Mouse (Mus musculus): ENCODE data around the gene Ddah1.

Ddah1 gene

DNA sequence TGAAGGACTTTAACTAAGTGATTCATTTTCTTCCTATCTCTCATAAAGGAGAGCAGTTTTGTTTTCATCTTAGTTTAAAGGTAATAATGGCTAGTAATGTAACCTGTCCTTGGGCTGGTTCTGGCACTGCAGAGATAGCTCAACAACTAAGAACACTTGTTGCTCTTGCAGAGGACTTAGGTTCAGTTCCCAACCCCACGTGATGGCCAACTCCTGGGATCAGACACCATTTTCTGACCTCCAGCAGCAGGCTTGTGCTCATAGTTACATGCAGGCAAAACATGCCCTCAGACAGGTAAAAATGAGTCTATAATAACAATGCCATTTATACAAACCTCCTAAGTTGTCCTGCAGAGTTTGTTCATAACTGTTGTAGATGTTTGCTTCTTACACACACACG, 5.9 kb downstream of the Ddah1 start:
- DNase-seq (ENCODE audit: low spot score in 2 of 2) = no peak

- no peak for DNase-seq (ENCODE audit: low spot score in 2 of 2)
Measured at GRCm38 (mm10) chr3:145768439-145768838, 10.0 kb downstream of the Ddah1 start.

DNA sequence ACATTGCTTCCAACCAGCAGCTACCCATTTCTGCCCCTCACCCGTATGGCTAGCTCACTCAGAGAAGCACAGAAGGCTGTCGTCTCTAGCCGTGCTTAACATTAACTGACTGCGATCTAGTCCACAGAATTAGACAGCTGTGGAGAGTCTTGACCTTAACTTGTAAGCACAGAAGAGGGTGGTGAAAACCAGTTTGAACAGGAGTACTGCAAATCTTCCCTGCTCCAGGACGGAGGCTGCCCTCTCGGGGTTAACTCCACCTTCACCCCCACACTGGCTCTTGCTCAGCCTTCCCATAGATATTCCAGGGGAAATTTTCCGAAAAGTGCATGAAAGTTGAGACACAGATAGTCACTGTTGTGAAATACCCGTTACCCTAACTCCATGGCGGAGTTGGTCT, 14.9 kb downstream of the Ddah1 start:
- DNase-seq (ENCODE audit: low spot score in 2 of 2) = no peak

DNA sequence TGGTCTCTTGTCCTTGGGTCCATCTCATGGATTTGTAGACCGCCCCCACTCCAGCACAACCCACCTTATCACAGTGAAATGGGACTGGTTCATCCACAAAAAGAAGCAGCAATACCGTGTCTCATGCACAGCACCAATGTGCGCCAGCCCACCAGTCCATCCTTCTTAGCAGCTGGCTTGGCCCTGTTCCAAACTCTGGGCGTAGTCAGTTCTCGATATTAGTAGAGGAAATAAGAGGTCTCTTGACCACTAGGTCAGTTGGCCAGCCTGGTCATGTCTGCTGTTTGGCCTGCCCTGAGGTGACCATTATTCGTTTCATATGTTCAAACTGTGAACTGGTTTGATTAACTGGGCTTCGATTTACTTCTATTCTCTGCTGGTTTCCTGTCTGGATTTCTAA, 15.9 kb downstream of the Ddah1 start:
- no peak for DNase-seq (ENCODE audit: low spot score in 2 of 2)

GRCm38 (mm10) chr3:145775236-145775635, 16.8 kb downstream of the Ddah1 start:
- DNase-seq (ENCODE audit: low spot score in 2 of 2) = no peak

DNA sequence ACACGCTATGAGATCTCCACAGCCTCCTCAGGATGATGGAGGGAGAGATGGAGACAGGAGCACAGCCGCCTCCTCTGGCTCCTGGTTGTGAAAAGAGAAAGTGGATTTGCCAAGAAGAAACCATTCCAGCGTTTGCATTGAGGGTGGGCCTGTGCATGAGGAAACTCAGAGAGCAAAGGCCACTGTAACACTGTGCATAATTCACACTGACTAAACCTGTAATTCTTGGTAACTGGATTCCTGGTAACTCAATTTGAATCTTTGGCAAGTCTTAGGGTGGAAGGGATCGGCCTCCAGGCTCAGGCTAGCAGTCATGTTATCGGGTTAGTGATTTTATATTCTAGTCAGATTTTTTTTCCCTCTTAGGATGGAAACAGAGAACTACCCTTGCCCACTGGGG, 17.4 kb downstream of the Ddah1 start:
- DNase-seq (ENCODE audit: low spot score in 2 of 2) = no peak

GRCm38 (mm10) chr3:145777006-145777405, 18.5 kb downstream of the Ddah1 start:
- DNase-seq (ENCODE audit: low spot score in 2 of 2) = no peak

DNA sequence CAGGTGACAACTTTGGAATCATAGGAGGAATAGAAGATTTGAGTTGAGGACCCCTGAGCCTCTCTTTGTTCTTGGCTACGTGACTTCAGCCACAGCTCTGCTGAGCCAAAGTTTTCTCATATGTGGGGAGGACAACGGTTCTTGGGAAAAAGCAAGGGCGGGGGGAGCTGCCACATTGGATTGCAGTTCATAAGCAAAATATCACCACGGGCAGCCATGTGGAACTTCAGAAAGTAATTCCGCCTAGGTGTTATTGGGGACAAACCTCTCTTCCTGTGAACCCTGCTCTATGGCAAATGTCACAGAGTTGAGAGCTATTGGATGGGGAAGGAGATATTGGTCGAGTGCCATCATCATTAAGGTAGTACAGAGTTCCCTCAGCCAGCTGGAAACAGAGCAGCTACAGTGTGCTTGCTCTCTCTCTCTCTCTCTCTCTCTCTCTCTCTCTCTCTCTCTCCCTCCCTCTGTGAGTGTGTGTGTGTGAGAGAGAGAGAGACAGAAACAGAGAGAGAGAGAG, 20.0 kb downstream of the Ddah1 start:
- DNase-seq (ENCODE audit: low spot score in 2 of 2) = no peak

- no peak for DNase-seq (ENCODE audit: low spot score in 2 of 2)
Measured at GRCm38 (mm10) chr3:145779279-145779973, 21.0 kb downstream of the Ddah1 start.

- no peak for DNase-seq (ENCODE audit: low spot score in 2 of 2)
Measured at GRCm38 (mm10) chr3:145780784-145781442, 22.4 kb downstream of the Ddah1 start.

DNA sequence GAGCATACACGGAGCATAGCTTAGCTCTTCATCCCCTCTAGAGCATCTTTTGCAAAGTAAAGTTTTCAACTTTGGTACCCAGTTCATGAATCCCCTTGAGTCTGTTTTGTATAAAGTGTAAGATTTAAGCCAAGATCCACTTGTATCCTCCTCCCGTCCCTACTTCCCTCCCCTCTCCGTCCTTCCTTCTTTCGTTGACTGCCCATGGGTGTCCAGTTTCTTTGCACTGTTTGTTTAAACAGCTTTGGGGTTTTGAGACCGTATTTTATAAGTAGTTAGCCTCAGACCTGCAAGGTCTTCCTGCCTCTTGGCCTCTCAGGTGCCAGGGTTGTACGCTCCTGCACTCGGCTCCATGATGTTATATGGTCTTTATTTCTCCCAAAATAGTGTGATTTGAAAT, 26.8 kb downstream of the Ddah1 start:
- DNase-seq (ENCODE audit: low spot score in 2 of 2) = no peak

DNA sequence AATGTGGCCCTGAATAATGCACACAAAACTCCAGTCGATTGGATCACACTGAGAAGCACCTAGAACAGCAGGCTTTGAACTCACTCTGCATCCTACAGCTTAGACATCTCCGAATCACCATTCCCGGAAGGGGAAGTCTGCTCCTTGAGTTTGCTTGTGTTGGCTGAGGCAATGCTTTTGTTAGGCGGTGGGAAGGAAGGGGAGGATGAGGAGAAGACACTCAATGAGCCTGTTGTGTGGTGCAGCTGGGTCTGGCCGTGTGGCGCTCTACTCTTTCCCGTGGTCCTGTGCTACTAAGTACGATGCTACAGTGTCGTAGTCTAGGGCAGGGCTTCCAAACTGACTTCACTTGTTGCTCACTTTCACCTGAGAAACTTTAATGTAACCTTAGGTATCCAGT, 28.8 kb downstream of the Ddah1 start:
- no peak for DNase-seq (ENCODE audit: low spot score in 2 of 2)

DNA sequence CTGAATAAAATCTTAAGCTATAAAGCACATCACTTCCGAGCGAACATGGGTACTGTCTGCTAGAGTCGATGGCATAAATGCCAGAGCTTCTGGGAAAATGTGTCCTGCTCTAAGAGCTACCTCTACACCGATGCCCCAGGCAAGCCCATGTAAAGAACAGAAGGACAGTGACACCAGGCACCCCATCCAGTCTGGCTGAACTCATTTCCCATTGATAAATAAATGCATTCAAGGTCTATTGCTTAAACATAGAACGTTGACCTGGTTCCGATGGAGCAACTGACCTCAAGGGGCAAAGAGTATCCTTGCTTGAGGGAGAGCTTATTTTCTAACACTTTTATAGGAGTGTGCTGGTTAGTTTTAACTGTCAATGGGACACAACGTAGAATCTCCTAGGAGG, 30.6 kb downstream of the Ddah1 start:
- DNase-seq (ENCODE audit: low spot score in 2 of 2) = no peak

DNA sequence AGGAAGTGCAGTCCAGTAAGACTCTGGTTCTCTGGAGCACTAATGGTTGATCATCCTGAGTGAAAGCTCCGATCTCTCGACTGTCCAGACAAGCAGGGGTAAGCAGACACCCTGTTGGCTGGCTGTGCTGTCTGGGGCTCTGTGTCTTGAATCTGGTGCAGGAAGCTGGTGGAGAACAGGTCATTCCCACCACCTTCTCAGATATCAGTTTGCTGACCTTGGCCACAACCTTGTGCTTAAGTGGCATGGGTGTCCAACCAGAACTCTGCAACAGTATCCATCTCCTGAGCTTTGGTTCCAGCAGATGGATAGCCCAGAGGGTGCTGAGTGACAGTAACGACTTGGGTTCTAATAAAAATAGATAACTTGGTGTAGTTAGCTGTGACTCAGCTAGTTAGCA, 31.8 kb downstream of the Ddah1 start:
- no peak for DNase-seq (ENCODE audit: low spot score in 2 of 2)

- DNase-seq (ENCODE audit: low spot score in 2 of 2) = no peak
Measured at GRCm38 (mm10) chr3:145790709-145791108, 32.2 kb downstream of the Ddah1 start.

DNA sequence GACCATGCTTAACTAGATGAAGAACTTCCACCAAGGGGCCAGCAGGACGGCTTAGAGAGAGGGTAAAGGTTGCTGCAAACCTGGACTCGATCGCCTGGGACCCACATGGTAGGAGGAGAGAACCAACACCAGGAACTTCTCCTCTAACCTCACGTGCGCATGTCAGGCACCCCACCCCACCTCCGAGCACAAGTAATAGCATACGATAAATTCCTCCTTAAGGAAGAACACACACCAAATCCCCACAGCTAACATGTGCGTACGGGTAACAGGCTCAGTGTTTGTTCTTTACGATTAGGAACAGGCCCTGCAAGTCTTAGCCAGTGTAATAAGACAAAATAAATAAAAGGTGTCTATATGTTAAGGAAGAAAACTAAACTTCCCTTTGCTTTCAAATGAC, 35.9 kb downstream of the Ddah1 start:
- DNase-seq (ENCODE audit: low spot score in 2 of 2) = no peak

GRCm38 (mm10) chr3:145795896-145796295, 37.4 kb downstream of the Ddah1 start:
- DNase-seq (ENCODE audit: low spot score in 2 of 2) = no peak

GRCm38 (mm10) chr3:145798042-145798441, 39.6 kb downstream of the Ddah1 start:
- DNase-seq (ENCODE audit: low spot score in 2 of 2) = no peak

GRCm38 (mm10) chr3:145798751-145799188, 40.3 kb downstream of the Ddah1 start:
- no peak for DNase-seq (ENCODE audit: low spot score in 2 of 2)

- no peak for DNase-seq (ENCODE audit: low spot score in 2 of 2)
Measured at GRCm38 (mm10) chr3:145799365-145799764, 40.9 kb downstream of the Ddah1 start.

GRCm38 (mm10) chr3:145802106-145802505, 43.6 kb downstream of the Ddah1 start:
- no peak for DNase-seq (ENCODE audit: low spot score in 2 of 2)

DNA sequence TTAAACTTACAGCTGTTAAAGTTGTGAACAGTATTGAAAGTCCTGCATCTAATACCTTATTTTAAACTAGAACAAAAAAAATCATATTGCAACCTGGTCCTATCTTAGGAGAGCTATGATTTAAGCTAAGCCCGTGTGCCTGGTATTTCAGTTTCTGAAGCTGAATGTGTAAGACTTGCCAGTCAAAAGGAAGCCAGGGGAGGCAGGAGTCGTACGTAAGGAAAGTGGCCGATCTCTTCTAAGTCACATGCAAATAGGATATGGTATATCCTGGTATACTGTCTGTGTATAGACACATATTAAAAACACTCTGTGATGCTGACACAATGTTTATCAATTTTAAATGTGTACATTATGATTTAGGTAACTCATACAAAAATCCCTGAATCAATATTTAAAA, 47.4 kb downstream of the Ddah1 start:
- DNase-seq (ENCODE audit: low spot score in 2 of 2) = no peak

- DNase-seq (ENCODE audit: low spot score in 2 of 2) = no peak
Measured at GRCm38 (mm10) chr3:145806502-145806901, 48.0 kb downstream of the Ddah1 start.

Data from natural killer cell, adult 2 months (primary cell).